Mouse (Mus musculus) gastrocnemius, adult 2 months (tissue): ENCODE measurements at regions not wholly inside any gene's neighbourhood (a gene's known extent, or its start where the extent isn't known, plus 50 kb on each side); places are given as distances from the start of the nearest gene placed in this dataset.

Experiments
- DNase-seq: peaks from one replicate; pipeline ENCODE4 v3.0.0; 2022
- H3K27ac ChIP-seq: fragments of 200-600 bp; 2 replicates; pipeline ENCODE4 v1.8.1; 2022; ENCODE audit warnings: mild to moderate bottlenecking
- H3K4me3 ChIP-seq: fragments of 200-600 bp; 2 replicates; pipeline ENCODE4 v1.8.1; 2022; ENCODE audit warnings: mild to moderate bottlenecking, moderate library complexity
- CTCF ChIP-seq: fragments of 200-600 bp; IDR thresholded peaks from 2 replicates; pipeline ENCODE4 v1.8.1; 2022; ENCODE audit warnings: antibody characterized with exemption, mild to moderate bottlenecking, moderate library complexity
- intact Hi-C: fragments of 180-260 bp; cut with DNase I; formaldehyde crosslinking; loops from one replicate; pipeline ENCODE4 v1.15.1; 2025

- TF ChIP-seq CTCF = no peak
- intact Hi-C loops = no loop called here
- DNase-seq = no peak
- Histone ChIP-seq H3K27ac (no peak overlapping the region), H3K4me3 (no peak overlapping the region)
Measured at GRCm38 (mm10) chr9:6552731-6553130, 283.1 kb upstream of the Ddi1 start.

- Histone ChIP-seq H3K4me3 (no peak overlapping the region), H3K27ac (no peak overlapping the region)
- intact Hi-C loops = no loop called here
- TF ChIP-seq CTCF = no peak
- no peak for DNase-seq
Measured at GRCm38 (mm10) chr9:6540178-6540700, 270.6 kb upstream of the Ddi1 start.

GRCm38 (mm10) chr9:6528836-6529235 is 259.2 kb upstream of the Ddi1 start:
- intact Hi-C loops = no loop called here
- TF ChIP-seq CTCF = no peak
- no peak overlapping the region for H3K4me3 ChIP-seq
- H3K27ac ChIP-seq = no peak overlapping the region
- DNase-seq = no peak

DNA sequence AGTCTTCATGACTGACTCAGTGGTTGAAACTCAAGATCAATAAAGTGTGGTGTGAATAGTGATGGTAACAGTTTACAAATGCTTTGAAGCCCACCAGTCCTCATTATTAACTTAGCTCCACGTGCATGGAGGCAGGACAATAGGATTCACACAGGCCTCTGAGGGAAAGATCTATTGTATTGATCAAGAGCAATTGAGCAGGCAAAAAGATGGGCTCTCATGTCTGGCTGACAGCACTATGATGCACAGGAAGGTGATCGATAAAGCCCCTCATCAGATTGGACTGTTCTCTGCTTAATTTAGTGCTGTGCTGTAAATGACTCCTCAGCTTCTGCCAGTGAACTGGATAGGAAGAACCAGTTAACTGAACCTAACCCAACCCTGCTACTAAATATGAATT is 247.5 kb upstream of the Ddi1 start:
- H3K4me3 ChIP-seq = no peak overlapping the region
- intact Hi-C loops = no loop called here
- no peak for DNase-seq
- no peak overlapping the region for H3K27ac ChIP-seq
- no peak for TF ChIP-seq CTCF

DNA sequence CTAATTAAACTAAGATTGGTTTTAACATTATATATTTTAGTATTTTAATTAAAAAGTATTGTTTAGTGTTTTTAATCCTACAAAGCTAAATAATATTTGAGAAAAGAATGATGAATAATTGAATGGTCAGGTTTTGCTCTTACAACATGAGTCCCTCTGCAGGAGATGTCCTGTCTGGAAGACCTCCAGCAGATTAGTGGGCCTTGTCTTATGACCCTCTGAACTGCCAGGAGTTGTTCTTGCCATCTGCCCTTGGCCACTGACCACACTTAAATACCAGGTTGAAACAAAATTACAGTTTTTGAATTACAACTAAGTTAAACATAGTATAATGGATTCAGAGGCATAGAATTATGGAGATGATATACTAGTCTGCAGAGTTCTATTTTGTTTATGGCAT is 228.1 kb upstream of the Ddi1 start:
- DNase-seq = no peak
- H3K27ac ChIP-seq = no peak overlapping the region
- no peak overlapping the region for H3K4me3 ChIP-seq
- TF ChIP-seq CTCF = no peak
- intact Hi-C loops = no loop called here

GRCm38 (mm10) chr9:6480401-6480800 is 210.8 kb upstream of the Ddi1 start:
- intact Hi-C loops = no loop called here
- no peak for DNase-seq
- Histone ChIP-seq H3K27ac (peak overlapping the region; percentile 50; the same call in 1 of the 2 replicates), H3K4me3 (no peak overlapping the region)
- TF ChIP-seq CTCF = no peak

DNA sequence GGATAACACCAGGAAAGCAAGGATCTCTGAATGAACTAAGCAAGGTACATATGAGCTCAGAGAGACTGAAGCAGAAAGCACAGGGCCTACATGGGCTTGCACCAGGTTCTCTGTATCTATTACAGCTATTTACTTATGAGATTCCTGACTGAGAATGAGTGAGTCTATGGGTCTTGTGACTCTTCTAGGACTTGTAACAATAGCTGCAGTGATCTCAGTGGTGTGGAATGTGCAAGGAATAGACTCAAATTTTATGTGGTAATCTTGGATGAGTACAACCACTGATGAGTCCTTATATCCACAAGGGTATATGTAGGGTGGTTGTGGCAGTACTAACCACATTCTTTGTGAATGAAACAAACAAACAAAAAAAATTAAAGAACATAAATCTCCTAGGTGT is 184.9 kb upstream of the Ddi1 start:
- DNase-seq = no peak
- Histone ChIP-seq H3K27ac (no peak overlapping the region), H3K4me3 (no peak overlapping the region)
- TF ChIP-seq CTCF = no peak
- intact Hi-C loops = no loop called here

DNA sequence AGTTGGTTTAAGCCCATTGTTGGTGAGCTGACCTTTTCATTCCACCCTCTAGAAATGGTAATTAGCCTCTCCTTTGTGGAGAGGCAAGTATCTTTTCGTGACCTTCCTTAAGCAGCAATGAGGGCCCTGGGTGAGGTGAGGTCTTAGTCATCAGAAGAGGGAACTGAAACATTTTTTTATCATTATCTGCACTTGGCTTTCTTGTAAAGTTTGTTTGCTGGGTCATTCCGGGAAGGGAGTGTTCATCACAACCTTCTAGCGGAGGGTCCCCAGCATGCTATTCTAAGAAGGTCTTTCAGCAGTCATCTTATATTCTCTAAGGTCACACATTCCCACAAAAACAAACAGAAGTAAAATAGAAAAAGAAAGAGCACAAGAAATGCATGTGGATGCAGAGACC is 165.6 kb upstream of the Ddi1 start:
- no peak for TF ChIP-seq CTCF
- intact Hi-C loops = no loop called here
- Histone ChIP-seq H3K27ac (no peak overlapping the region), H3K4me3 (no peak overlapping the region)
- DNase-seq = no peak

DNA sequence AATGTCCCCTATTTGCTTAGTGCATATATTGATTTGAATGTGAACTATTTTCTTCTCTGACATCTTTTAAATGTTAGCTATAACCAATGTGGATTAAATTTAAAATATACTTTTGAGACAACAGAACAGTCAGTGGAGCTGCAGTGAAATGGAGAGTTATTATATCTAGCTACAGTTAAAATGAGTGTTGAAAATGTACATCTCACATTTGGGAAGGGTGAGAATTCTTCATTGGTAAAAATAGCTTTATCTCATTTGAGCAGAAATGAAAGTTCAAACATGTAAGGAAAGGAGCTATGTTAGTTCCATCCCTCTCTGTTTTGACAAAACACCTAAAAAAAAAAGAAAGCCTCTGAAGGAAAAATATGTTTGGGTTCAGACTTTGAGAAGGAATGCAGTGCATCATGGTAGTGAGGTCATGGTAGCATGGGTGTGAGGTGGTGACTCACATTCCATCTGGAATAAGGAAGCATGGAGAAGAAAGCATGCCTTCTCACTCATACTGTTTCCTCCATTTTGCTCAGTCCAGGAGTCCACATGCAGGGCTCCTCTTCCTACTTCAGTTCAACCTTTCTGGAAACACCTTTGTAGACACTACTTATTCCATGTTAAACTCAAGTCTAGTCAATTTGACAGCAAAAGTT is 164.3 kb upstream of the Ddi1 start:
- no peak for DNase-seq
- Histone ChIP-seq H3K4me3 (no peak overlapping the region), H3K27ac (no peak overlapping the region)
- TF ChIP-seq CTCF = no peak
- intact Hi-C loops = no loop called here

DNA sequence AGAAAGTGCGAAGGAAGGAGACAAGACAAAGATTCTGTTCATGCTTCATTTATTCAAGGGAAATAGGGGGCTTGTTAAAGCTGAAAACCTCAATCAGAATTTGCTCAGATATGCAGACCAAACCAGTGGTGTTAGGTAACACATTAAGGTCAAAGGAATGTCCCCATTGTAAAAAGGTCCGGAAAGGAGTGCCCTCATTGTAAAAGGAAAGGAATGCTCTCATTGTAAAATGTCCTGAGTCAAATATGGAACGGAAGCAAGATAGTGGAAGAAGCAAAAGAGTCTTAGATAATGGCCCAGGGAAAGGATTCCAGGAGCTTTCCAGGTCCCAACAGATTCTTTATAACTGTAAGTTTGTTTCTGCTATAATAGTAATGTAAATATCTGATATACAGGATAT is 161.2 kb upstream of the Ddi1 start:
- H3K27ac ChIP-seq = peak overlapping the region; percentile 71
- intact Hi-C loops = no loop called here
- no peak overlapping the region for H3K4me3 ChIP-seq
- no peak for TF ChIP-seq CTCF
- no peak for DNase-seq

DNA sequence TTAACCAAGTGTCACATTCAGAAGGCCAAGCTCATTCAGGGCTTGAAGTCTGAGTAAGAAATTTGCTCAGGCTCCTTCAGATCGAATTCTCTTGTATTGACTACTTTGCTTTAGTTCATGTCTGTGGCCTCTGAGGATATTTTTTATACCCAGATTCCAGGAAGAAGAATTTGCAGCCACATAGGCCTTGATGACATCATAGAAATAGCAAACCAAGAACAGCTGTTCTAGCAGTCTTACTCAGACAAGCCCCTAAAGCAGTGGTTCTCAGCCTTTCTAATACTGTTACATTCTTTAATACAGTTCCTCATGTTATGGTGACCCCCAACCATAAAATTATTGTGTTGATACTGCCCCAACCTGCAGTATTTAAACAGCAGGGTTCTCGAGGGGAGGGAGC is 160.8 kb upstream of the Ddi1 start:
- H3K27ac ChIP-seq = peak overlapping the region; percentile 71
- no peak for TF ChIP-seq CTCF
- no peak overlapping the region for H3K4me3 ChIP-seq
- no peak for DNase-seq
- intact Hi-C loops = no loop called here
